Mouse (Mus musculus) embryo, embryonic 9.5 days (tissue): ENCODE measurements around the gene Atrx.
A peak's percentile ranks its signal among the peaks of the same experiment; 100 is the strongest.

Source experiments
- DNase-seq: peaks from one replicate; pipeline ENCODE4 v3.0.0-alpha.2; 2017; ENCODE audit errors: extremely low spot score

The Atrx gene

GRCm38 (mm10) chrX:105767932-105768331 lies 161.3 kb downstream of the Atrx start:
- no peak for DNase-seq

GRCm38 (mm10) chrX:105767177-105767764 lies 161.9 kb downstream of the Atrx start:
- DNase-seq, result no peak

- no peak for DNase-seq
Observed at GRCm38 (mm10) chrX:105766013-105766412, 163.2 kb downstream of the Atrx start.

GRCm38 (mm10) chrX:105765005-105765706 lies 164.0 kb downstream of the Atrx start:
- DNase-seq, result peak; percentile 19

- peak; percentile 7 for DNase-seq
Observed at GRCm38 (mm10) chrX:105764162-105765004, 164.8 kb downstream of the Atrx start, which contains the start of gene Fgf16. TSS of gene Fgf16 (plus strand) at chrX:105764279.

GRCm38 (mm10) chrX:105763612-105764011 lies 165.6 kb downstream of the Atrx start:
- DNase-seq, result peak; percentile 16

GRCm38 (mm10) chrX:105762847-105763527 lies 166.2 kb downstream of the Atrx start:
- no peak for DNase-seq
